Mouse (Mus musculus): ENCODE results near the gene Stk17b. TPM values are rescaled to one million over a fixed set of nuclear protein-coding genes. Genes with fewer than 3 reads are reported as not detected.
"Not testable (repeated sequence)": the region's sequence is repeated elsewhere in the genome, so short reads cannot be mapped to it uniquely, and the experiment has no call there.

Gene Stk17b
- polyA plus RNA-seq, 1 experiment from 2014 or later, result 5.4 TPM

GRCm38 (mm10) chr1:53775545-53775944 lies 9.5 kb downstream of the Stk17b start:
- H3K4me2 ChIP-seq (replicated peaks), result no peak overlapping the region
- H3K4me1 ChIP-seq, result no peaks in the 10 kb centered on the region
- H3K27ac ChIP-seq (replicated peaks), result no peak overlapping the region
- no peak overlapping the region for H3K9ac ChIP-seq (replicated peaks)
- no peaks in the 10 kb centered on the region for H3K36me3 ChIP-seq
- 94% methylated on average over 2 of the region's 2 CpGs for WGBS
- no peaks in the 10 kb centered on the region for H3K27me3 ChIP-seq
- no peak overlapping the region for H3K4me3 ChIP-seq
- no peaks in the 10 kb centered on the region for H3K9me3 ChIP-seq
- ATAC-seq (replicated peaks), result no peak

GRCm38 (mm10) chr1:53775036-53775435 lies 10.0 kb downstream of the Stk17b start:
- 73% methylated on average over 6 of the region's 6 CpGs for WGBS

GRCm38 (mm10) chr1:53774571-53774970 lies 10.5 kb downstream of the Stk17b start:
- no peaks in the 10 kb centered on the region for H3K36me3 ChIP-seq
- no peak overlapping the region for H3K27ac ChIP-seq (replicated peaks)
- H3K27me3 ChIP-seq, result no peaks in the 10 kb centered on the region
- 87% methylated on average over 3 of the region's 3 CpGs for WGBS
- no peaks in the 10 kb centered on the region for H3K9me3 ChIP-seq
- H3K4me2 ChIP-seq (replicated peaks), result no peak overlapping the region
- no peaks in the 10 kb centered on the region for H3K4me1 ChIP-seq
- ATAC-seq (replicated peaks), result no peak
- no peak overlapping the region for H3K9ac ChIP-seq (replicated peaks)
- no peak overlapping the region for H3K4me3 ChIP-seq

More at GRCm38 (mm10) chr1:53775036-53775435, 10.0 kb downstream of the Stk17b start:
- Histone ChIP-seq H3K27ac (replicated peaks) (no peak overlapping the region), H3K9me3 (no peaks in the 10 kb centered on the region), H3K27me3 (no peaks in the 10 kb centered on the region), H3K4me3 (no peak overlapping the region), H3K4me1 (no peaks in the 10 kb centered on the region), H3K4me2 (replicated peaks) (no peak overlapping the region), H3K36me3 (no peaks in the 10 kb centered on the region), H3K9ac (replicated peaks) (no peak overlapping the region)
- ATAC-seq (replicated peaks), result no peak

- ATAC-seq (replicated peaks), result no peak
- Histone ChIP-seq H3K27me3 (no peaks in the 10 kb centered on the region), H3K9me3 (no peaks in the 10 kb centered on the region), H3K4me1 (no peaks in the 10 kb centered on the region), H3K4me3 (no peak overlapping the region), H3K27ac (replicated peaks) (no peak overlapping the region), H3K9ac (replicated peaks) (no peak overlapping the region), H3K4me2 (replicated peaks) (no peak overlapping the region), H3K36me3 (no peaks in the 10 kb centered on the region)
- WGBS, result 43% methylated on average over 6 of the region's 6 CpGs
Observed at GRCm38 (mm10) chr1:53773994-53774393, 11.0 kb downstream of the Stk17b start.

GRCm38 (mm10) chr1:53772967-53773366 lies 12.1 kb downstream of the Stk17b start:
- Histone ChIP-seq H3K4me3 (no peak overlapping the region), H3K4me1 (no peaks in the 10 kb centered on the region), H3K9me3 (no peaks in the 10 kb centered on the region), H3K4me2 (replicated peaks) (no peak overlapping the region), H3K27me3 (no peaks in the 10 kb centered on the region), H3K27ac (replicated peaks) (no peak overlapping the region), H3K9ac (replicated peaks) (no peak overlapping the region), H3K36me3 (no peaks in the 10 kb centered on the region)
- 92% methylated on average over 3 of the region's 3 CpGs for WGBS
- no peak for ATAC-seq (replicated peaks)

GRCm38 (mm10) chr1:53771476-53771875 lies 13.5 kb downstream of the Stk17b start:
- Histone ChIP-seq H3K36me3 (no peaks in the 10 kb centered on the region), H3K27me3 (no peaks in the 10 kb centered on the region), H3K4me2 (replicated peaks) (no peak overlapping the region), H3K4me3 (no peak overlapping the region), H3K9ac (replicated peaks) (no peak overlapping the region), H3K4me1 (no peaks in the 10 kb centered on the region), H3K9me3 (no peaks in the 10 kb centered on the region), H3K27ac (replicated peaks) (no peak overlapping the region)
- 92% methylated on average over 6 of the region's 6 CpGs for WGBS
- ATAC-seq (replicated peaks), result no peak

- no peaks in the 10 kb centered on the region for H3K36me3 ChIP-seq
- no peak for ATAC-seq (replicated peaks)
- no peaks in the 10 kb centered on the region for H3K27me3 ChIP-seq
- 77% methylated on average over 2 of the region's 2 CpGs for WGBS
- no peak overlapping the region for H3K4me3 ChIP-seq
- no peaks in the 10 kb centered on the region for H3K4me1 ChIP-seq
- no peaks in the 10 kb centered on the region for H3K9me3 ChIP-seq
- no peak overlapping the region for H3K4me2 ChIP-seq (replicated peaks)
- H3K9ac ChIP-seq (replicated peaks), result no peak overlapping the region
- H3K27ac ChIP-seq (replicated peaks), result no peak overlapping the region
Observed at GRCm38 (mm10) chr1:53766112-53766511, 18.9 kb downstream of the Stk17b start.

- H3K9ac ChIP-seq (replicated peaks), result no peak overlapping the region
- ATAC-seq (replicated peaks), result no peak
- H3K4me3 ChIP-seq, result no peak overlapping the region
- H3K4me2 ChIP-seq (replicated peaks), result no peak overlapping the region
- H3K9me3 ChIP-seq, result no peaks in the 10 kb centered on the region
- H3K27me3 ChIP-seq, result no peaks in the 10 kb centered on the region
- H3K36me3 ChIP-seq, result no peaks in the 10 kb centered on the region
- H3K4me1 ChIP-seq, result no peaks in the 10 kb centered on the region
- 89% methylated on average over 4 of the region's 4 CpGs for whole genome bisulfite sequencing
- no peak overlapping the region for H3K27ac ChIP-seq (replicated peaks)
Observed at GRCm38 (mm10) chr1:53757316-53757715, 27.7 kb downstream of the Stk17b start.

- not testable (repeated sequence) for H3K36me3 ChIP-seq
Observed at GRCm38 (mm10) chr1:53753501-53753900, 31.5 kb downstream of the Stk17b start.

GRCm38 (mm10) chr1:53751144-53751543 lies 33.9 kb downstream of the Stk17b start:
- Histone ChIP-seq H3K27ac (replicated peaks) (no peak overlapping the region), H3K4me2 (replicated peaks) (no peak overlapping the region), H3K4me1 (no peaks in the 10 kb centered on the region), H3K4me3 (no peak overlapping the region), H3K9ac (replicated peaks) (no peak overlapping the region), H3K9me3 (no peaks in the 10 kb centered on the region), H3K36me3 (no peaks in the 10 kb centered on the region), H3K27me3 (no peaks in the 10 kb centered on the region)
- ATAC-seq (replicated peaks), result no peak
- 79% methylated on average over 1 of the region's 1 CpGs for WGBS

More at GRCm38 (mm10) chr1:53753501-53753900, 31.5 kb downstream of the Stk17b start:
- H3K27ac ChIP-seq (replicated peaks); H3K4me1 ChIP-seq; H3K27me3 ChIP-seq; H3K4me3 ChIP-seq; ATAC-seq (replicated peaks); H3K9ac ChIP-seq (replicated peaks); H3K4me2 ChIP-seq (replicated peaks); H3K9me3 ChIP-seq: not testable (repeated sequence)
- WGBS, result 64% methylated on average over 2 of the region's 2 CpGs

GRCm38 (mm10) chr1:53750697-53751096 lies 34.3 kb downstream of the Stk17b start:
- H3K4me3 ChIP-seq; H3K4me2 ChIP-seq (replicated peaks); H3K27ac ChIP-seq (replicated peaks); H3K9me3 ChIP-seq; H3K9ac ChIP-seq (replicated peaks); H3K27me3 ChIP-seq; H3K36me3 ChIP-seq; ATAC-seq (replicated peaks); H3K4me1 ChIP-seq: not testable (repeated sequence)
- 85% methylated on average over 7 of the region's 7 CpGs for WGBS

GRCm38 (mm10) chr1:53749881-53750385 lies 35.1 kb downstream of the Stk17b start:
- not testable (repeated sequence) for H3K36me3 ChIP-seq; H3K4me3 ChIP-seq; H3K27me3 ChIP-seq; H3K9ac ChIP-seq (replicated peaks); H3K4me1 ChIP-seq; ATAC-seq (replicated peaks); H3K9me3 ChIP-seq; H3K27ac ChIP-seq (replicated peaks); H3K4me2 ChIP-seq (replicated peaks)
- 55% methylated on average over 1 of the region's 1 CpGs for WGBS

GRCm38 (mm10) chr1:53748571-53748970 lies 36.5 kb downstream of the Stk17b start:
- H3K27me3 ChIP-seq, result no peaks in the 10 kb centered on the region
- no peak overlapping the region for H3K27ac ChIP-seq (replicated peaks)
- H3K9ac ChIP-seq (replicated peaks), result no peak overlapping the region
- no peak for ATAC-seq (replicated peaks)
- H3K9me3 ChIP-seq, result no peaks in the 10 kb centered on the region
- 7% methylated on average over 10 of the region's 11 CpGs for WGBS
- no peaks in the 10 kb centered on the region for H3K4me1 ChIP-seq
- H3K4me3 ChIP-seq, result no peak overlapping the region
- no peak overlapping the region for H3K4me2 ChIP-seq (replicated peaks)
- H3K36me3 ChIP-seq, result no peaks in the 10 kb centered on the region
